Mouse (Mus musculus) heart, adult 18-20 months (tissue): Measurements from ENCODE around the gene Mgp. TPM values are rescaled to one million over a fixed set of nuclear protein-coding genes. Genes with fewer than 3 reads are reported as not detected.
"Not testable (repeated sequence)": the region's sequence is repeated elsewhere in the genome, so short reads cannot be mapped to it uniquely, and the experiment has no call there.

Experiments used
- DNase-seq, 2 experiments: peaks; one replicate each; pipeline ENCODE4 v3.0.0; 2021 to 2022; ENCODE audit warnings: mixed read lengths in 1 of 2
- total RNA-seq, 2 experiments: library from RNA; stranded (reverse); gene quantifications; 2 replicates each; pipeline ENCODE4 v1.2.3; 2021

Mgp gene
- total RNA-seq, 2 experiments from 2014 or later = 301 to 402 TPM

DNA sequence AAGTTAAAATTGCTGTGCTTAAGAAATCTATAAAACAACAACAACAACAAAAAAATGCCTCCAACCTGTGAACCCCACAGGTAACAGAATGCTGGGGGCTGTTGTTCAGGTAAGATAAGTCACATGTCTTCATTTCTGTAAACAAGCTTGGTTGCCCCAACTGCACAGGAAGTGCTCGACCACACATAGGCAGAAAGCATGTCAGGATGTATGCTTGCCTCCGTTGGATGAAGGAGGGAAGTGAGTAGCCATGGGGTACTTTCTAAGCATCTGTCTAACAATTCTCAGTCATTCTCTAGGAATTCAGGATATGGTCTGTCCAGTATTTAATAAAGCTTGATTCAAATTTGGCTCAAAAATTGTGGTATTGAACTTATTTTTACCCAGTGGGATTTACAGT lies 23.3 kb upstream of the Mgp start:
- no peak for DNase-seq

DNA sequence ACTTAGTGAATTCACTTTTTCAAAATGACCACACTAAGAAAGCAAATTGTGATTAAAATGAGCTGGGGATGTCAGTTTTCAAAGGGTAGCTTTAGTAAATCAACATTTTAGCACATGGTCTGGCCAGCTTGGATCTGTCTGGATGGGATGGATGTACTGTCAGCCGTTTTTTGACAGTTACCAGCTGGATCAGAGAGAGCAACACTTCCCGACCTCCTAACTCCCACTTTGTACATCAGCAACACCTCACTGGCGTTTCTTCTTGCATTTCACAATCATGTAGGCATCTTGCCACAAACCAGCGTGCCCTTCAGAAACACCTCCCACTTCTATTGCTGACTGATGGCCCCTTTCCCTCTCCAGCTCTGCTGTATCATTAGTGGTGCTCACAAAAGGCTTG lies 22.6 kb upstream of the Mgp start:
- DNase-seq = peak; percentile 62 to 69

DNA sequence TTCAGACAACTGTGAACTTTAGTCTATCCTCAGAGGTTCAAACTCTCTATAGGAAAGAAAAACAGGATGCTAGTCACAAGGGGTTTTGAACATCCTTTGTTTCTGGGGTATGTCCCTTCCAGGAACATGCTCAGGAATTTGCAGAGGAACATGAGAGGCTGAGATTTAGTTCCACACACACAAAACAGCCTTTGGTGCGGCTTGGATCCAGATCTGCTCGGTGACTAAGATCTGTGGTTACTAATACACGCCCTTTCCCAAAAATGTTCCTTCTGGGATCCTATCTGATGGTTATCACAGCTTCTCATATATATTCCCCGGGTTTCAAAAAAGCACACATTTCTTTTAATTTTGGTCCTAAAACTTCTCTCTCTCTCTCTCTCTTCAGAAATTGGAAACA lies 22.2 kb upstream of the Mgp start:
- peak; percentile 54 to 72 for DNase-seq

DNA sequence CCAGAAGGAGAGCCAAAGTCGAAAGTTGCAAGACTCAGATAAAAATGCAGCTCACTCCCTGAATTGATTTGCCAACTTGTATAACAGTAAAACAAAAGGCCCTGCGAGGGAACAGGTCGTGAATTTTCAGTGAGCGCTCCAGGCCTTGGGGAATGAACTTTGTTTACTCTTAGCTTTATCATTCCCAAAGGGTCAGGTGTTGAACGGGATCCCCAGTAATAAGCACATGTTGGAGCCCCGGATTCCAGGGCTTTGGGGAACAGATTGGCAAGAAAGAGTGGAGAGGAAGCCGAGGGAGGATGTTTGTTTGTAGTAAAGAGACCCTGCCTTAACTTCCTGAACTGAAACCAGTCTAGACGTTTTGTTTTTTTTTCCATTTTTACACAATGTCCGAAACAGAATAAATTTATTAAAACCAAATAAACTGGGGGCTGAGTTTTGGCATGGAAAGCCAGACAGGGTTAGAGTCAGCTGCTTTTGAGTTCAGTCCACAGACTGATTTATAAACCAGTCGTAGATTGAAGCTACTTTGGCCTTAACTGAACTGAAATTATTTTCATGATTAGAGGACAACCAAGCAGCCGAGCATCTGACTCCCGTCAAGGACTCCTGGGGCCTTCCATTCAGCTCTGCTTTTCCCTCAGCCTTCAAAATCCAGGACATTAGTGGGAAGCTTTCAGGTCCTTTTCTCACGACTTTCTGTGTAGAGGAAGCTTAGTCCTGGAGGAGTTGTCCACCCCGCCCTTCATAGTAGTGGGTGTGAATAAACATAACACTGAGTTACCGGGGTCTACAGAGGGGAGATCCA lies 19.1 kb upstream of the Mgp start:
- peak; percentile 67 to 71 for DNase-seq

DNA sequence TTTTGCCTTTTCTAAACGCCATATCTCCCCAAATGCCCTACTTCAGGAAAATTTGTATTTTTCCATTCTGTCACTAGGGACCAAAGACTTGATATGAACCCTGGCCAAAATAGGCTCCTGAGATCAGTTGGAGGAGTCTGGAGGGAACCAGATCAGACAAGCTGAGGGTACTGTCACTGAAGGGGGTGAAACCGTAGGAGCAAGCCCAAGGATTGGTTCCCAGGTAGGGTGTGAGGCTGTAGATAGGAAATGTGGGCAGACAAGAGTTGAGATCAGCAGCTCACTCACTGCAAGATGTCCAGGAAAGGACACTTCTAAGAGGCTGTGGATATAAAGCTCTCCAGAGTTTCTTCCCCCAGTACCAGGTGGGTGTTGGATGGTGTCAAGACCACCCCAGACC lies 16.4 kb upstream of the Mgp start:
- no peak for DNase-seq

DNA sequence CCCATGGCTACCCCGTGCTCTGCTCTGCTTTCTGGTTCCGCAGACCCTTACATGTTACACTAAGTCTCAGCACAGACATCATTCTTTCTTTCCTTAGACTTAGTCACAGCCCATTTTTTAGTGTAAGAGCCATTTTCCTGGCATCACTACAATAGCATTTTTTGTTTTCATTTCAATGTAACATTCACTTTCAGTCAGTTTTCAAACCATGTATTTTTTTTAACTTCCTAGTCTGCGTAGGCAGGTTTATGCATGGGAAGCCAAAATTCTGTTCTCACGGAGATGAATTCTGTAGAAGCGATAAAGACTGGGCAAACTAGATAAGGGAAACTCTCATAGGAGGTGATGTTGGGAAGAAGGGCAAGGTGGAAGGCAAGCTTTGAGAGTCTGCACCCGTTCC lies 13.9 kb upstream of the Mgp start:
- no peak for DNase-seq

DNA sequence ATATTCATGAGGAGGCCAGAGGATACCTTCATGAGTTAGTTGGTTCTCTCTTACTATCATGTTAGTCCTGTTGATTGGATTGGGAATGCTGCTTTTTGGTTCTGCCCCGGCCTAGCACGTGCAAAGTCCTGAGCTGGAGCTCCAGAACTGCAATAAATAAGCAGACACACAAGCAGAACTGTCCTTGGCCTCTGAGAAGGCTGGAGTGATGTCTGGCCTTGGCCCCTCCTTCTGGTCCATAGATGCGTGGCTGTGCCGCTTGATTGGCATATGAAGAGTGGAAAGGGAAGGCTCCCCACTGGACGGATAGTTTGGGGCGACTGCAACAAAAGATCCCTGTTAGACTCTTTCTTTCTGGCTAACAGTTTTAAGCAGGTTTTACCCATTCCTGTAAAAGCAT lies 13.4 kb upstream of the Mgp start:
- no peak for DNase-seq

DNA sequence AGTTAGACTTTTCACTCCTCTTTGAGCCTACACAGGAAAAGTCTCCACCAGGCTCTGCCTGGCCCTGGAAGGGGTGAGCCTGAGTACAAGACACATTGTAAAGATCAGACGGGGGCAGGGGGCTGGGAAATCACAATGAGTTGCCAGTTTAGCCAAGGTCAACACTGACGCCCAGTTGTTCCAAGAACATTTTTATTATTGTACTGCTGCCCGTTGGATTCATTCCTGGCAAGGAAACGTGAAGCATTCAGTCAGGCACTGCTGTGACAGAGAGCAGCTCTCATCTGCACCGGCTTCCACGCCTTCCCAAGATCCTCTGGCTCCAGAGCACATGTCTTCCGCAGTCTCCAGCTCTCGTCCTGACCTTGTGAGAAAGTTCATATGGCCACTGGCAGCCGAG lies 12.2 kb upstream of the Mgp start:
- peak; percentile 84 to 93 for DNase-seq

DNA sequence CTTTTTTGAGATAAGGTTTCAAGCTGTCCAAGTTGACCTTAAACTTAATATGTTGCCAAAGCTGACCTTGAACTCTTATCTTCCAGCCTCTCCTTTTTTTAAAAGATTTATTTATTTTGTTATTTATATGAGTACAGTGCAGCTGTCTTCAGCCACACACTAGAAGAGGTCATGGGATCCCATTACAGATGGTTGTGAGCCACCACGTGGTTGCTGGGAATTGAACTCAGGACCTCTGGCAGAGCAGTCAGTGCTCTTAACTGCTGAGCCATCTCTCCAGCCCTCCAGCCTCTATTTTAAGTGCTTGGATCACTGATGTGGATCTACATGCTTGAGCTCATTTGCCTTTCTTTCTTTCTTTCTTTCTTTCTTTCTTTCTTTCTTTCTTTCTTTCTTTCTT lies 9.1 kb upstream of the Mgp start:
- not testable (repeated sequence) for DNase-seq

DNA sequence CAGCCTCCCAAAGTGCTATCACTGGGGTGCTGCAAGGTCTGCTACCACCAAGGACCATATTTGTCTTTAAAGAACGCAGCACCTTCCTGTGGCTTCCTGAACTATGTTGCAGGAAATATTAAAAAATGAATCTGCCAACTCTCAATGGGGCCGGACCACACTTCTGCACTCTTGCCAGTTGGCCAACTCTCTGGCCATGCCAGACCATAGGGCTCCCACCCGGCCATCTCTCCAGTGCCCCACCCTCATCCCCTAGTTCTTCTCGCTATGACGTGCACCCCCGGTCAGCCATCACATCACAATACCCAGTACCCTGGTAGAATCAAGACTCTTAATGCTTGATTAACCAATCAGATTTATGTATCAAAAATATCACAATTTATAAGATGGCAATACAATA lies 8.3 kb upstream of the Mgp start:
- DNase-seq = no peak

DNA sequence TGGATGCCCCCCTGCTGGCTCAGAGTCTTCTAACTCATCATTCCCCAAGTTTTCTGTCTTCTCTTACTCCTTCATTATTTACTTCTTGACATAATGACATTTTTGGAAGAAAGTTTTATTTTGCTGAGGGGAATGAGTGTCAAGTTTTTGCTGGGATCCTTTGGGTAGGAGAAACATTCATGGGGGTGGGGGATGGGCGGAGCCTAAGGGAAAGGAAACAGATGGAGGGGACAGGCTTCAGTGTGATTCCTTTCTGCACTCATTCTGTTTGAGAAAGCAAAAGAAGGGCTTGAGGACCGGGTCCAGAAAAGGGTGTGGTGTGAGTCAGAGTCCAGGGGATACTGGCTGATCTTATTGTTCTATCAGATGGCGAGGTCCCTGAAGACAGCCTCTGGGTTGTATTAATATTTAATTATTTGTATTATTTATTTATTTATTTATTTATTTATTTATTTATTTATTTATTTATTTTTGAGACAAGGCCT lies 7.8 kb upstream of the Mgp start:
- DNase-seq = peak in 1 of 2 experiments; percentile 32

DNA sequence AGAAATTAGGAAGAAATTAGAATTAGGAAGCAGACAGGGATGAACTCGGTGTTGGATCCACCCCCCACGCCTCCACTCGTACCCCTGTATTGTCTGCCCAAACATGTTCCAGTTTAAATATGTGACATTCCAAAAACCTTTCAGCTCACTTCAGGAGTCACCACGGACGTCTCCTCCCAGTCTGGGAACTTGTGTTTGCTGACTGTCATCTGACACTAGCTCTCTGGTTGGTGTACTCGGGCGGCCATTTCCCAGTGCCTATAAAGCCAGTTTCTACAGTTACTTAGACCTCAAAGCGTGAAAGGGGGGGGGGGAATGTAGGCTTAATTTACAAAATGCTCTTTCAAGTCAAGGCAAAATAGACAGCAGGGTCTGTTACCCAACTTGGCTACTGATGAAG lies 6.1 kb upstream of the Mgp start:
- DNase-seq = no peak

DNA sequence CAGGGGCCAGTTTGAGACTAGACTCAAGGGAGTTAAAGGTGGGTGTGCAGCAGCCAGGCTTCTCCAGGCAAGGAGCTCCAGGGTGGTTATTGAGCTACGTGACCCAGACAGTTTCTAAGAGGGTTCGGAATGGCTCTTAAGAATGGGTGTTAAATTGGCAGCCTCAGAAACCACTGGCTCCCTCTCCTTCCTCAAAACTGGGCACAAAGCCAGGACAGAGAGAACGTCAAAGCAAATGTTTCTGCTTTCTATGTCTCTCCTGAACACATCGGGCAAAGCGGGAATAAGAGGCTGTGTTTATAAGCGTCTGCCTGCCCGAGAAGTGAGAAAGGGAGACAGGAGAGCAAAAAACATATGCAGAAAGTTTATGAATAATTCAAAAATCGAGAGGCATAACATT lies 1.0 kb downstream of the Mgp start:
- peak; percentile 54 to 68 for DNase-seq

DNA sequence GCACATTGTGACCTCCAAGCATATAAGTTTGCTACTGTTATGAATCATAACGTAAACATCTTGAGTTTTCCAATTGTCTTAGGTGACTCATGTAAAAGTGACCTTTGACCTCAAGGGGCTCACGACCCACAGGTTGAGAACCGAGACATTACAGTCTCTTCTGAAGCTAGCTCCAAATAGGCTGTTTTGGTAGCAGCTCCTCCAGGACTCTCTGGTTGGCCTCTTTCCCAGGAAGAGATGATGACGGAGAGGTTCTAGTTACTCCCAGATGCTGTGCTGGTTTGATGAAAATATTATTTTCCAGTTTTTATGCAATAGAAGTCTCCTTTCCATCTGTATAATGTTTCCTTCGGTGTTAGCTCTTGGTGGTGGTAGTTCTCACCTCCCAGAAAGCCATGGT lies 6.7 kb downstream of the Mgp start:
- no peak for DNase-seq

DNA sequence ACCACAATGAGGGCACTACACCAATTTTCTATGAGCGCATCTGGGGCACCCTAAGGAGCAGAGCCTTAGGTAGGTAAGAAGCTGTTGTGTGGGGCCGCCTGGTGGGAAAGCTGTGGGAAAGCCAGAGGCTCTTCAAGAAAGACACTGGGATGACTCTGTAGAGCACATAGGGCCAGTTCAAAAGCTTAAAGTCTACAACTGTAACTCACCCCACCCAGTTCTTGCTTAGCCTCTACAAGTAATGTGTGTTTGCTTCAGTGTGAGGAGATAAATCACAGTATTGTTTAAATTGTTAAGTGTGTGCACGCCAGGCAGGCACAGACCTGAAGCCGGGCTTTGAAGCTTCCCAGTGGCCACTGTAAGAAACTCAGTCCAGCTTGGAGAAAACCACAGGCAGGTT lies 9.5 kb downstream of the Mgp start:
- no peak for DNase-seq

DNA sequence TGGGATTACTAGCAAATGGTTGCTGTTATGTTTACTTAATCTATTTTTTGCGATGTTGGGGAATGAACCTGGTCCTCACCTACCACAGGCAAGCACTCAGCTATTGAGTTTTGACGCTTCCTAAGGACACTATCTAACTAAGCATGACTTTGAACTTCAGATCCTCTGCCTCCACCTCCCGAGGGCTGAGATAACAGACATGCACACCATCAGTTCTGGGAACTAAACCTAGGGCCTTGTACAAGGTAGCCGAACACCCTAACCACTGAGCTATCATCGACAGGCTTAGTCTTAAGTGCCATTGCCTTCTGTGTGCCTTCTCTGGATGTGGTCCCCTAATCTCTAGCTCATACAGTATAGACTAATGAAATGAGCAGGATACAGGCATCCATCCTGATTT lies 10.3 kb downstream of the Mgp start:
- no peak for DNase-seq

DNA sequence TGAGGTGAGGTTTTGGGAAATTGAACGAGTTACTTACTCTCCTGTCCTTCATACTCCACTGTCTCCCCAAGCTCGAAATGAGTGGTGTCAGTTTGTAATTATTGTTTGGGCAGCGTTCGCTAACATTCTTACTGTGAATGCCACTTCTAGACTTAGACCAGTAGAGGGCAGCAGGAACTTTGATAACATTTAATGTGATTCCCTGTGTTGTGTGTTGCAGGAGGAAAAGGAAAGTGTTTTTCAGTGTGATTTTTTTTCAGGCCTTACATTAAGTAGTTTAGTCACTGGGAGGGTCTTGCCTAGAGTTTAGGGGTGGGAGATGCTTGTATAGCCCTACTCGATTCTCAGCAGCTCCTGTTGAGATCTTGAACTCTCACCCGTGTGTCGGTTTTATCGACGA lies 14.6 kb downstream of the Mgp start:
- DNase-seq = peak; percentile 60 to 79

DNA sequence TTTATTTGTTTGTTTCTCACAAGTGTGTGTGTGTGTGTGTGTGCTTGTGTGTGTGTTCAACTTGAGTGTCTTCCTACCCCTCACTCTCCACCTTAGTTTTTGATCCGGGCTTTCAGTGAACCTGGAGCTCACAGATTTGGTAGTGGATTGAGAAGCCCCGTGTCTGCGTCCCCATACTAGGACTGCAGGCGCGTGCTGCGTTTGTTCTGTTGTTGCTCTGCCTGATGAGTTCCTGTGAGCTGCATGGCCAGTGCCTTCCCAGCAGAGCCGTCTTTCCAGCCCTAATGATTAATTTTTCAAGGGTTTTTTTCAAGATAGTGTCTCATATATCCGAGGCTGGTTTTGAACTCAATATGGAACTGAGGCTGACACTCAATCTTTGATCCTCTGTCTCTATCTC lies 17.2 kb downstream of the Mgp start:
- DNase-seq = peak in 1 of 2 experiments; percentile 59

DNA sequence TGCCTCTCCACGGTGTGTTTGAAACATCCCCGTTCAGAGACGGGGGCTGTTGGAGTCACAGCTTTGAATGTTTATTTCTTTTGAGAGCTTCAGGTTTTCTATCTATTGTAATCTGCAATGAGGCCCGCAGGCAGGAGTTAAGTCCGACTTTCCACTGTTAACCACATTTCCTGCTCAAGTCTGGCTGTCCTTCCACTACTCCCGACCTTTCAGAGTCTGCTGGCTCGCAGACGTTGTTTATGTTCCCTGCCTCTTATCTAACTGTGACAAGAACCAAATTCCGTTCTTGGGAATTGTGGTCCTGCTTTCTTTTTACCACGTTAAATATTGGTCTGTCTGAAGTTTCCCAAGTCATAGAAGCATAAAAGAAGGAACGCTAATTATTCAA lies 17.8 kb downstream of the Mgp start:
- peak in 1 of 2 experiments; percentile 84 for DNase-seq

DNA sequence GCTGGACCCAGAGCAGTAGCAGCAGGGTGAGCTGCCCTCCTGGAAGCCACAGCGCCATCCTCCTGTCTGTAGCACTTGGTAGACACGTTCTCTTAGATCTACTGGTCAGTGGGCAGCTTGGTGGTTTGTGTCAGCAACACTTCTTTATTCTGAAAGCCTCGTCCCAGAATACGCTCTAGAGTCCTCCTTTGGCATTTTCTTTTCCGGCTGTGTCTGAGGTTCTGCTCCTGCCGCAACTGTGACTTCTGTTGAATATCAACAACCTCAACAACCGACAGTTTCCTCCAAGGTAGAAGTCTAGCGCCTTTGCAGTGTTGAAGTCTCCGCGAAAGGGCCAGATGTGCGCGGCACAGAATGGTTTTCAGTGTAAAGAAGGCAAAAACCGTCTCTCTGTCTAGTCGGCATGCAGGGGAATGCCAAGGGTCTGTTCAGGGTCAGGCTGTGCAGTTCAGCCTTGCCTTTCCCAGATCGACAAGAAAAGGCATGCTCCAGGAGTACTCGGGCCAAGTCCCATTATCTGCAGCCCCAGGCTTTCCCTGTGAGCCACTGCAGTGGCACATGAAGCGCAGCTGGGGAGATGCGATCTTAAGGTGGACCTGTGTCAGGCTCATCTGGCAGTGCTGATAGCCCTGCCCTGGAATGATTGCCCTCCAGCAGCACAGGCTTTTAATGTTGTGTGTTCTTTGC lies 18.3 kb downstream of the Mgp start, which contains the start of gene Art4:
Gene Art4, minus strand, starts transcription at position 548 of the 687 bp plus-strand sequence.
- DNase-seq = peak; percentile 58 to 79

DNA sequence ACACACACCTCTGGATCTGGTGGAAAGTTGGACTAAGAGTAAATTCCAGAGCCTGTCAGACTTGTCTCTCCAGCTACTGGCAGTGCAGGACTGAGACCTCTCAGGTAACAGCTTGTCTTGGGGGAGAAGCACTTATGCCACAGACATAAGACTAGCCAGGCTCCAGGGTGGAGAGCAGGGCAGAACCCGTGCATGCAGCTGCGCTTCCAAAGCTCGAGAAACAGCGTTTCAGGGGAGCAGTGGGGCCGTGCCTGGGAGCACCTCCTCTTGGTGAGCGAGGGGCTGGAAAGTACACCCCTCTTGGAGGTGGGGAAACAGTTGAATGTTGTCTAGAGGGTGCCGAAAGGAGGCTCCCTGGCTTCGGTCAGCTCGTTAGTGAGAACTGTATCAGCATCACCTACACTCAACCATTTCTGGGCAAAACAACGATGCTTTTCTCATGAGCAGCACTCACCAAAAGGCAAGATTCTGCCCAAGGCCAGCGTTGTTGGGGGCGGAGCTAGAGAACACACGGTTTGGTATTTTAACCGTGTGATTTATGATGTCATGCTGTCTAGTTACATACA lies 19.5 kb downstream of the Mgp start:
- DNase-seq = peak; percentile 50 to 65

DNA sequence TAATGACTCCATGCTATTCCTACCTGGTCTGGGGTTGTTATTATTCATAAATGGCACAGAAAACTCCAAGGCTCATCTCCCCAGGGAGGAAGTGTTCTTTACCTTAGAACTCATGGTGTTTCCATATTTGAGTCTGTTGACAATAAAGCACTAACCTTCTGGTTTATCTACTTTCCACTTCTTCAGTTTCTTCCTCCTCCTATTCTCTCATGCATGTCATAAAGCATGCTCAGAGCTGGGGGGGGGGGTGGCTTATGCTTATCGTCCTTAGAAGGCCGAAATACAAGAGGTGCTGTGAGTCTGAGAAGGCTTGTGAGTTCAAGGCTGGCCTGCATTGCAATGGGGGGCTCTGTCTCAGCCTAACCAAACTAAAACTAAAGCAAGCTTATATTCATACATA lies 20.4 kb downstream of the Mgp start:
- DNase-seq = no peak

DNA sequence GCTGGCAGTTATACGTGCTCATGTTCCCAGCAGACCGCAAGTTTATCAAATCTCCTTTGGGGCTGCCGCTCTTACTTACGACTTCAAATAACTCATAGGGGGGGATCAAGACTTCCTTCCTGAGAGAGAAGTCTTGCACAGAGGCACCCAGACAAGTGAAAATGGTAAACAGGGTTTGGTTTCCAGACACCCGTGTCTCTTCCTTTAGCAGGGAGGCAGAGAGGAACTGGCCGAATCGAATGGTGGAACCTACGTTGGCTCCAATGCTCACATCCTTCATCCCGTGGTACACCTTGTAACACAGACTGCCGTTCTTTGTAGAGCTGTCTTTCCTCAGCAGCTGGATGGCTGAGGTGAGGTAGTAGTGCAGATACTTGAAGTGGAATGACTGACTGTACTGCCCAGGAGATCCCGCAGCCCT lies 21.3 kb downstream of the Mgp start:
- no peak for DNase-seq
